Mouse (Mus musculus) limb, embryonic 11.5 days (tissue): ENCODE measurements at regions not wholly inside any gene's neighbourhood (a gene's known extent, or its start where the extent isn't known, plus 50 kb on each side); places are given as distances from the start of the nearest gene placed in this dataset.

Experiments used
- ATAC-seq: fragments of 200-750 bp; cut with Nextera tagmentation; 2 replicates; pipeline ENCODE4 v1.8.0; 2017; ENCODE audit warnings: low read depth; ENCODE audit not compliant: insufficient number of reproducible peaks, low FRiP score, low TSS enrichment
- DNase-seq: peaks from one replicate; pipeline ENCODE4 v3.0.0-alpha.2; 2015; ENCODE audit warnings: low spot score
- H3K27ac ChIP-seq: fragments of 300-500 bp; sonication (generic); replicated peaks from 2 replicates; pipeline ENCODE4 v1.5.1; 2014; ENCODE audit warnings: low read depth, mild to moderate bottlenecking, low read length
- H3K27me3 ChIP-seq: fragments of 300-500 bp; sonication (generic); 2 replicates; pipeline ENCODE4 v1.6.1; 2014; ENCODE audit warnings: mild to moderate bottlenecking, low read length, mixed read lengths; ENCODE audit not compliant: control insufficient read depth, insufficient read depth
- H3K36me3 ChIP-seq: fragments of 300-500 bp; sonication (generic); 2 replicates; pipeline ENCODE4 v1.6.1; 2014; ENCODE audit warnings: mild to moderate bottlenecking, low read length, moderate library complexity, mixed read lengths; ENCODE audit not compliant: control insufficient read depth, insufficient read depth
- H3K4me1 ChIP-seq: fragments of 300-500 bp; sonication (generic); 2 replicates; pipeline ENCODE4 v1.6.1; 2014; ENCODE audit warnings: low read length, mixed read lengths; ENCODE audit not compliant: control insufficient read depth, insufficient read depth
- H3K4me2 ChIP-seq: fragments of 300-500 bp; sonication (generic); 2 replicates; pipeline ENCODE4 v1.6.1; 2014; ENCODE audit warnings: low read depth, mild to moderate bottlenecking, moderate library complexity; ENCODE audit not compliant: severe bottlenecking
- H3K4me3 ChIP-seq: fragments of 300-500 bp; sonication (generic); 2 replicates; pipeline ENCODE4 v1.5.1; 2014; ENCODE audit warnings: low read depth, low read length
- H3K9ac ChIP-seq: fragments of 300-500 bp; sonication (generic); 2 replicates; pipeline ENCODE4 v1.6.1; 2014; ENCODE audit warnings: mild to moderate bottlenecking, low read length
- H3K9me3 ChIP-seq: fragments of 300-500 bp; sonication (generic); 2 replicates; pipeline ENCODE4 v1.6.1; 2016; ENCODE audit warnings: low read length; ENCODE audit not compliant: control insufficient read depth
- WGBS: fragments of 180-500 bp; shearing (Covaris S2); extraction: QIAGEN DNeasy Blood & Tissue Kit; methylation state at CpG from one replicate; pipeline ENCODE4 v1.1.7; 2014; 5-methylcytosine and 5-hydroxymethylcytosine counted together

GRCm38 (mm10) chr6:73612266-73612665 is 142.8 kb upstream of the 4931417E11Rik start:
- no peak overlapping the region for H3K4me2 ChIP-seq
- no peaks in the 10 kb centered on the region for H3K9me3 ChIP-seq
- 0 out of 2 replicates have a peak, but pooled peaks cover 6% of the 10 kb centered on the region for H3K4me1 ChIP-seq
- DNase-seq (peak; percentile 33), ATAC-seq (0 out of 2 replicates have a peak, but pooled peaks have one; percentile 55)
- H3K27ac ChIP-seq: no peak overlapping the region
- no peaks in the 10 kb centered on the region for H3K27me3 ChIP-seq
- H3K9ac ChIP-seq: no peak overlapping the region
- H3K36me3 ChIP-seq: no peaks in the 10 kb centered on the region
- H3K4me3 ChIP-seq: no peak overlapping the region
- 20% methylated on average over 3 of the region's 3 CpGs for WGBS

GRCm38 (mm10) chr6:73611839-73612238 is 142.4 kb upstream of the 4931417E11Rik start:
- DNase-seq (peak; percentile 42), ATAC-seq (peak; percentile 72; the same call in 1 of the 2 replicates)
- no peak overlapping the region for H3K9ac ChIP-seq
- 0 out of 2 replicates have a peak, but pooled peaks cover 6% of the 10 kb centered on the region for H3K4me1 ChIP-seq
- no peaks in the 10 kb centered on the region for H3K27me3 ChIP-seq
- no peak overlapping the region for H3K27ac ChIP-seq
- H3K9me3 ChIP-seq: no peaks in the 10 kb centered on the region
- no peak overlapping the region for H3K4me3 ChIP-seq
- no peaks in the 10 kb centered on the region for H3K36me3 ChIP-seq
- 8% methylated on average over 6 of the region's 6 CpGs for WGBS
- H3K4me2 ChIP-seq: no peak overlapping the region

- Histone ChIP-seq H3K4me2 (no peak overlapping the region), H3K9ac (no peak overlapping the region), H3K4me3 (no peak overlapping the region), H3K27ac (no peak overlapping the region; the same call in 1 of the 2 replicates), H3K27me3 (no peaks in the 10 kb centered on the region), H3K4me1 (0 out of 2 replicates have a peak, but pooled peaks cover 6% of the 10 kb centered on the region), H3K36me3 (no peaks in the 10 kb centered on the region), H3K9me3 (no peaks in the 10 kb centered on the region)
- DNase-seq (no peak), ATAC-seq (peak; percentile 32; the same call in 1 of the 2 replicates)
- 54% methylated on average over 2 of the region's 2 CpGs for WGBS
Measured at GRCm38 (mm10) chr6:73610048-73610624, 140.7 kb upstream of the 4931417E11Rik start.

GRCm38 (mm10) chr6:73587686-73588085 is 118.2 kb upstream of the 4931417E11Rik start:
- Histone ChIP-seq H3K27me3 (no peaks in the 10 kb centered on the region), H3K9me3 (no peaks in the 10 kb centered on the region), H3K4me1 (no peaks in the 10 kb centered on the region), H3K4me2 (no peak overlapping the region), H3K27ac (no peak overlapping the region), H3K9ac (no peak overlapping the region), H3K4me3 (no peak overlapping the region), H3K36me3 (no peaks in the 10 kb centered on the region)
- WGBS: 89% methylated on average over 2 of the region's 2 CpGs
- no peak for ATAC-seq
- no peak for DNase-seq

- H3K4me3 ChIP-seq: no peak overlapping the region
- no peak for ATAC-seq
- H3K9ac ChIP-seq: no peak overlapping the region
- H3K4me1 ChIP-seq: no peaks in the 10 kb centered on the region
- no peak overlapping the region for H3K4me2 ChIP-seq
- H3K36me3 ChIP-seq: no peaks in the 10 kb centered on the region
- no peaks in the 10 kb centered on the region for H3K9me3 ChIP-seq
- WGBS: 74% methylated on average over 2 of the region's 2 CpGs
- no peak for DNase-seq
- no peaks in the 10 kb centered on the region for H3K27me3 ChIP-seq
- H3K27ac ChIP-seq: no peak overlapping the region
Measured at GRCm38 (mm10) chr6:73576708-73577107, 107.2 kb upstream of the 4931417E11Rik start.

- H3K4me1 ChIP-seq: no peaks in the 10 kb centered on the region
- H3K27me3 ChIP-seq: no peaks in the 10 kb centered on the region
- no peak for DNase-seq
- H3K27ac ChIP-seq: no peak overlapping the region
- no peaks in the 10 kb centered on the region for H3K9me3 ChIP-seq
- no peak overlapping the region for H3K4me2 ChIP-seq
- no peak for ATAC-seq
- WGBS: 84% methylated on average over 2 of the region's 2 CpGs
- H3K36me3 ChIP-seq: no peaks in the 10 kb centered on the region
- H3K9ac ChIP-seq: no peak overlapping the region
- H3K4me3 ChIP-seq: no peak overlapping the region
Measured at GRCm38 (mm10) chr6:73560000-73560399, 90.5 kb upstream of the 4931417E11Rik start.

- no peaks in the 10 kb centered on the region for H3K9me3 ChIP-seq
- ATAC-seq (no peak), DNase-seq (no peak)
- H3K4me1 ChIP-seq: no peaks in the 10 kb centered on the region
- H3K4me2 ChIP-seq: no peak overlapping the region
- H3K36me3 ChIP-seq: no peaks in the 10 kb centered on the region
- H3K27me3 ChIP-seq: no peaks in the 10 kb centered on the region
- H3K27ac ChIP-seq: no peak overlapping the region
- H3K9ac ChIP-seq: no peak overlapping the region
- WGBS: 84% methylated on average over 1 of the region's 1 CpGs
- no peak overlapping the region for H3K4me3 ChIP-seq
Measured at GRCm38 (mm10) chr6:73530559-73530958, 61.1 kb upstream of the 4931417E11Rik start.

GRCm38 (mm10) chr6:73530098-73530497 is 60.6 kb upstream of the 4931417E11Rik start:
- ATAC-seq (no peak), DNase-seq (no peak)
- Histone ChIP-seq H3K27ac (no peak overlapping the region), H3K9ac (no peak overlapping the region), H3K4me1 (no peaks in the 10 kb centered on the region), H3K4me3 (no peak overlapping the region), H3K9me3 (no peaks in the 10 kb centered on the region), H3K4me2 (no peak overlapping the region), H3K36me3 (no peaks in the 10 kb centered on the region), H3K27me3 (no peaks in the 10 kb centered on the region)
- WGBS: 98% methylated on average over 1 of the region's 1 CpGs

GRCm38 (mm10) chr6:73523658-73524057 is 54.2 kb upstream of the 4931417E11Rik start:
- no peak for ATAC-seq
- 66% methylated on average over 9 of the region's 9 CpGs for WGBS

More at GRCm38 (mm10) chr6:73523658-73524057, 54.2 kb upstream of the 4931417E11Rik start:
- Histone ChIP-seq H3K27ac (no peak overlapping the region), H3K4me2 (no peak overlapping the region), H3K9me3 (no peaks in the 10 kb centered on the region), H3K9ac (no peak overlapping the region), H3K36me3 (no peaks in the 10 kb centered on the region), H3K27me3 (no peaks in the 10 kb centered on the region), H3K4me1 (no peaks in the 10 kb centered on the region), H3K4me3 (no peak overlapping the region)
- peak; percentile 49 for DNase-seq
